Mouse (Mus musculus): Measurements from ENCODE around the gene Hoxd1. TPM values are rescaled to one million over a fixed set of nuclear protein-coding genes. Genes with fewer than 3 reads are reported as not detected.
A peak's percentile ranks its signal among the peaks of the same experiment; 100 is the strongest.

Gene Hoxd1
- polyA plus RNA-seq, 1 experiment from 2014 or later = 0.80 TPM

DNA sequence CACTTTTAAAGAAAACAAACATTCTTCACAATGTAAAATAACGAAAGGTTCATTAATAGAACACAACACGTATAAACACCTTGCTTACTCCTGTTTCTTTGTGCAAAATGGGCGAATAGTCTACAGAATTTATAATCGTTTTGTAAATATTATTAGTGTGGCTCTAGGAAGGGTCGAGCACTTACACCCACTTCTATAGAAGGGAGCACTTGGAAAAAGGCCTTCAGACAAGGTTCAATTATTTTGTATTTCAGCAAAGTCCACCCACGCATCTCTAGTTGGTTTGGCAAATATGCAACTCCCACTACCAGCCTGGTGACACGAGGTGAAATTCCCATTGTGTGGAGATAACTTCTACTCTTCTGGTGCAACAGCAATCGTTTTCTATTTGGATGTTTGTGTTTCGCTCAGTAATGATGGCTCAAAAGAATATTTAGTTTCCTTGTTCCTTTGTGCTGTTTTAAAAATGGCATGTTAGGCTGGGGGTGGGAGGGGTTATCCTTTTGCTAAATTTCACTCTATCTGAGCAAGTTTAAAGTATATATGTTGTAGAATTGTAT lies 14.3 kb upstream of the Hoxd1 start:
- Histone ChIP-seq H3K9ac (replicated peaks; ENCODE audit: low read length) (no peak overlapping the region), H3K4me2 (ENCODE audit: low read depth, low read length) (no peak overlapping the region), H3K36me3 (replicated peaks; ENCODE audit: control insufficient read depth, insufficient read depth, low read depth, low read length) (no peaks in the 10 kb centered on the region), H3K4me1 (ENCODE audit: control insufficient read depth, insufficient read depth, low read length) (peaks cover 3% of the 10 kb centered on the region; the same call in 1 of the 2 replicates), H3K4me3 (ENCODE audit: low read depth, low read length) (no peak overlapping the region), H3K27me3 (ENCODE audit: control insufficient read depth, insufficient read depth, low read length) (peaks cover 92% of the 10 kb centered on the region), H3K27ac (replicated peaks; ENCODE audit: low read depth, low read length) (no peak overlapping the region), H3K9me3 (replicated peaks; ENCODE audit: control insufficient read depth, low read length) (no peaks in the 10 kb centered on the region)
- DNase-seq (ENCODE audit: low spot score) = no peak
- WGBS = 2% methylated on average over 9 of the region's 9 CpGs
- ATAC-seq (replicated peaks; ENCODE audit: insufficient number of reproducible peaks, low FRiP score, low TSS enrichment, low read depth) = no peak

DNA sequence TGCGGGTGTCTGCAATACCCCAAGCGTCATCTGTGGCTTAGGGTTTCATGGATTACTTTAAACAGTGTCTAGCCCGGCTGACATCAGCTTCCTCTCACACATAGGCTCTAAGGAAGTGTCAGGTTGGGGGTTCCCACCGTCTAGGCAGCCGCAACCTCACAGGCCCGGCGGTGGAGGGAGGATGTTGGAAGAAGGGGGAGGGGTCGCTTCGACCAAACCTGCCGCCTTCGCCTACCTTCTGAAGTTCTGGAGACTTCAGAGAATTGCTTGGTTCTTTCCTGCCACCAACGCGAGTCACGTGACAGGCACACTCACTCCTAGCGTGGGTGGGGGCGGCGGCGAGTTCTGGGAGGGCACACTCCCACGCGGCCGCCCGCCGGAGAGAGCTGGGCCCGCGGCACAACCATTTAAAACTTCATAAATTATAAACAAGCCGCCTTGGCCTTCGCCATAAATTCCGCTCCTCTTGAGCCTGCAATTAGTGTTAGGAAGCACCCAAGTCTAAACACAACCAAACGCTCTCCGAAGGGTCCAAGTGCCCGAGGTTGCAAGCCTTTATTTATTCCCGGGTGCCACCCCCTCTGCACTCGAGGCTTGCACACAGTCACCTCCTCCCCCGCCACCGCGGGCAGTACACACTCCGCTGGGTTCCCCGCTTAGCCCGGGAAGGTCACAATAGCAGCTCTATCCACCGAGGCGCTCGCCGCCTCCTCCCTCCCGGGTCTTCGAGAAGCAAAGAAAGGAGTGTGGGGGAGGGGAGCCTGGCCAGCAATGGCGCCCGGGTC lies 13.3 kb upstream of the Hoxd1 start:
- Histone ChIP-seq H3K27ac (replicated peaks; ENCODE audit: low read depth, low read length) (no peak overlapping the region), H3K9ac (replicated peaks; ENCODE audit: low read length) (no peak overlapping the region; the same call in 1 of the 2 replicates), H3K4me1 (ENCODE audit: control insufficient read depth, insufficient read depth, low read length) (peaks cover 3% of the 10 kb centered on the region; the same call in 1 of the 2 replicates)

DNA sequence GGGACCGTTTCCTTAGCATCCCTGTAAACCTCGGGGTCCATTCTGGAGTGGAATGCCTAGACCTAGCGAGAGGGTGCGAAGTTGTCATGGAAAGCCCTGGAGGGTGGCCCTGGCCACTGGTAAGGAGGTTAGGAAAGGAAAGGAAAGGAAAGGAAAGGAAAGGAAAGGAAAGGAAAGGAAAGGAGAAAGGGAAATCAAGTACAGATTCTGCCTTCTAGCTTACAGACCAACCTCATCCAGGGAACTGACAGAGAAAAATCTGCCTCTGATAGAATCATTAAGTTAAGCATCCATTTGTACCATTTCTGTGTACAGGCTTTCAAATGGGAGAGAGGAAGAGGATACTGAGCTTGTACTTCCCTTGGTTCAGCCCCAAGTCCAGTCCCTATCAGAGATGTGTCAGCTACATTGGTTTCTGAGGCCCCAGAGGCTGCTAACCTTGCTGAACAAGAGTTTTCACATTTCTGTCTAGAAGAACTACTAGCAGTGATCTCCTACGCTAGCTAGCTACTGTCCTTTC lies 12.0 kb upstream of the Hoxd1 start:
- H3K4me3 ChIP-seq (ENCODE audit: low read depth, low read length) = no peak overlapping the region

More for the DNA sequence above, 13.3 kb upstream of the Hoxd1 start:
- DNase-seq (ENCODE audit: low spot score) (no peak), ATAC-seq (replicated peaks; ENCODE audit: insufficient number of reproducible peaks, low FRiP score, low TSS enrichment, low read depth) (peak; percentile 57; the same call in 1 of the 2 replicates)
- no peaks in the 10 kb centered on the region for H3K36me3 ChIP-seq (replicated peaks; ENCODE audit: control insufficient read depth, insufficient read depth, low read depth, low read length)
- H3K4me3 ChIP-seq (ENCODE audit: low read depth, low read length) = peak overlapping the region; percentile 19; the same call in 1 of the 2 replicates
- H3K4me2 ChIP-seq (ENCODE audit: low read depth, low read length) = peak overlapping the region; percentile 41
- peaks cover 92% of the 10 kb centered on the region for H3K27me3 ChIP-seq (ENCODE audit: control insufficient read depth, insufficient read depth, low read length)
- H3K9me3 ChIP-seq (replicated peaks; ENCODE audit: control insufficient read depth, low read length) = no peaks in the 10 kb centered on the region
- under 1% methylated on average over 47 of the region's 47 CpGs for WGBS

DNA sequence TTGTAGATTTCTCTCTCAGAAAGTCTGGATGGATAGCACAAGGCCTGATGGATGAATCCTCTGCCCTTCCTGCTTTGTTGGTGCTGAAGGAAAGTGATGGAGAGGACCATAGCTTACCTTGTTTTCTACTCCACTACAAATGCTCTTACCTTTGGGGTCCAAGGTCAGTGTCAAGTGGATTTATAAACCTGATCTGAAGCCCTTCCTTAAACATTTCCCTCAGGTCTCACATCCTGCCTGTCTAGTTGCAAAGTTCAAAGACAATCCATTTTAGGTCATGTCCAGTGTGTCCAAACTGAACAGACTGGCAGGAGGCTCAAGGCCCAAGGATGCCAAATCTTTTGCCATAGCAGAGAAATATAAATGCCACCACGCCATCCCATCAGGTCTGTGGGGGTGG lies 10.9 kb upstream of the Hoxd1 start:
- Histone ChIP-seq H3K4me2 (ENCODE audit: low read depth, low read length) (no peak overlapping the region), H3K4me3 (ENCODE audit: low read depth, low read length) (no peak overlapping the region), H3K4me1 (ENCODE audit: control insufficient read depth, insufficient read depth, low read length) (peaks cover 3% of the 10 kb centered on the region; the same call in 1 of the 2 replicates), H3K27ac (replicated peaks; ENCODE audit: low read depth, low read length) (no peak overlapping the region), H3K27me3 (ENCODE audit: control insufficient read depth, insufficient read depth, low read length) (peaks cover 73% of the 10 kb centered on the region), H3K9ac (replicated peaks; ENCODE audit: low read length) (no peak overlapping the region), H3K9me3 (replicated peaks; ENCODE audit: control insufficient read depth, low read length) (no peaks in the 10 kb centered on the region), H3K36me3 (replicated peaks; ENCODE audit: control insufficient read depth, insufficient read depth, low read depth, low read length) (no peaks in the 10 kb centered on the region)
- WGBS = 71% methylated on average over 1 of the region's 1 CpGs
- no peak for ATAC-seq (replicated peaks; ENCODE audit: insufficient number of reproducible peaks, low FRiP score, low TSS enrichment, low read depth)
- DNase-seq (ENCODE audit: low spot score) = no peak

More for the DNA sequence above, 12.0 kb upstream of the Hoxd1 start:
- ATAC-seq (replicated peaks; ENCODE audit: insufficient number of reproducible peaks, low FRiP score, low TSS enrichment, low read depth) (no peak), DNase-seq (ENCODE audit: low spot score) (no peak)
- Histone ChIP-seq H3K27me3 (ENCODE audit: control insufficient read depth, insufficient read depth, low read length) (peaks cover 83% of the 10 kb centered on the region), H3K9me3 (replicated peaks; ENCODE audit: control insufficient read depth, low read length) (no peaks in the 10 kb centered on the region), H3K4me1 (ENCODE audit: control insufficient read depth, insufficient read depth, low read length) (peaks cover 3% of the 10 kb centered on the region; the same call in 1 of the 2 replicates), H3K4me2 (ENCODE audit: low read depth, low read length) (no peak overlapping the region), H3K9ac (replicated peaks; ENCODE audit: low read length) (no peak overlapping the region), H3K27ac (replicated peaks; ENCODE audit: low read depth, low read length) (no peak overlapping the region), H3K36me3 (replicated peaks; ENCODE audit: control insufficient read depth, insufficient read depth, low read depth, low read length) (no peaks in the 10 kb centered on the region)
- WGBS = 16% methylated on average over 5 of the region's 5 CpGs

- H3K4me2 ChIP-seq (ENCODE audit: low read depth, low read length) = peak overlapping the region; percentile 32
- peak overlapping the region; percentile 17 for H3K4me3 ChIP-seq (ENCODE audit: low read depth, low read length)
- under 1% methylated on average over 45 of the region's 45 CpGs for WGBS
- no peaks in the 10 kb centered on the region for H3K9me3 ChIP-seq (replicated peaks; ENCODE audit: control insufficient read depth, low read length)
- peaks cover 66% of the 10 kb centered on the region for H3K27me3 ChIP-seq (ENCODE audit: control insufficient read depth, insufficient read depth, low read length)
- ATAC-seq (replicated peaks; ENCODE audit: insufficient number of reproducible peaks, low FRiP score, low TSS enrichment, low read depth) = no peak; the same call in 1 of the 2 replicates
- peak overlapping the region; percentile 46 for H3K9ac ChIP-seq (replicated peaks; ENCODE audit: low read length)
- H3K27ac ChIP-seq (replicated peaks; ENCODE audit: low read depth, low read length) = no peak overlapping the region
- DNase-seq (ENCODE audit: low spot score) = no peak
- peaks cover 3% of the 10 kb centered on the region; the same call in 1 of the 2 replicates for H3K4me1 ChIP-seq (ENCODE audit: control insufficient read depth, insufficient read depth, low read length)
- no peaks in the 10 kb centered on the region for H3K36me3 ChIP-seq (replicated peaks; ENCODE audit: control insufficient read depth, insufficient read depth, low read depth, low read length)
Observed at GRCm38 (mm10) chr2:74752431-74753174, 10.2 kb upstream of the Hoxd1 start.

DNA sequence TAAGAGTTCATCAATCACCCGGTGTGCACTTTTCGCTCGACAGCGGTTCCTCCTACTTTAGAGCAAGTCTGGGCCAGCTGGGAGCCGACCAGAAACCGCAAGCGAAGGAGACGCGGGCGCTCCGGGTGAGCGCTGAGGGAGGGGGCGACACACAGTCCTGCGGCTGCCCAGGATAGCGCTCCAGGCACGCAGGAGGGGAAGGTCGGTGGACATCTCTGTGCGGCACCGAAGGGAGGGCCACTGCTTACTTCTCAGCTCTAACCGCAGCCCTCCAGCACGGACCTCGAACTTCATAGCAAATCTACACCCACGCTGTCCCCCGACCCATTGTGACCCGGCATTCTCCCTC lies 9.6 kb upstream of the Hoxd1 start:
- Histone ChIP-seq H3K27me3 (ENCODE audit: control insufficient read depth, insufficient read depth, low read length) (peaks cover 63% of the 10 kb centered on the region), H3K27ac (replicated peaks; ENCODE audit: low read depth, low read length) (no peak overlapping the region), H3K36me3 (replicated peaks; ENCODE audit: control insufficient read depth, insufficient read depth, low read depth, low read length) (no peaks in the 10 kb centered on the region), H3K4me2 (ENCODE audit: low read depth, low read length) (peak overlapping the region; percentile 32), H3K4me1 (ENCODE audit: control insufficient read depth, insufficient read depth, low read length) (peaks cover 3% of the 10 kb centered on the region; the same call in 1 of the 2 replicates), H3K4me3 (ENCODE audit: low read depth, low read length) (peak overlapping the region; percentile 17; the same call in 1 of the 2 replicates), H3K9ac (replicated peaks; ENCODE audit: low read length) (no peak overlapping the region; the same call in 1 of the 2 replicates), H3K9me3 (replicated peaks; ENCODE audit: control insufficient read depth, low read length) (no peaks in the 10 kb centered on the region)
- ATAC-seq (replicated peaks; ENCODE audit: insufficient number of reproducible peaks, low FRiP score, low TSS enrichment, low read depth) (no peak), DNase-seq (ENCODE audit: low spot score) (no peak)
- WGBS = under 1% methylated on average over 25 of the region's 25 CpGs

DNA sequence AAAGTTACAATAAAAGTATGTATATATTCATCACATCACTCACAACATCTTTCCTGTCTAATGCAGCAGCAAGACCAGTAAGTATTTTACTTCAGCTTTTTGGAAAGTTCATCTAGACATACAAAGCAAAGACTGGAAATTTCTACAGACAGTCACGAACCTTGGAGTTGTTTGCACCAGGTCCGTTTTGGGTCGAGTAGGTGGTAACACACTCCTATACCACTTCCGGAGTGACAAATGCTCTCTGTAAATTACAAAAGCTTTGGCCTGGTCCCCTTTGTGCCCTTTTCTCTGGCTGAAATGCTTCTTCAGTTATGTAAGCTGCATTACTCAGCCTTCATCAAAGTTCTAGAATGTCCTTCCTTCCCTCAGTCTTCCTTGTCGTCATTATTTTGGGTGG lies 9.1 kb upstream of the Hoxd1 start:
- Histone ChIP-seq H3K27me3 (ENCODE audit: control insufficient read depth, insufficient read depth, low read length) (peaks cover 62% of the 10 kb centered on the region), H3K4me3 (ENCODE audit: low read depth, low read length) (no peak overlapping the region), H3K4me2 (ENCODE audit: low read depth, low read length) (no peak overlapping the region), H3K9ac (replicated peaks; ENCODE audit: low read length) (no peak overlapping the region), H3K9me3 (replicated peaks; ENCODE audit: control insufficient read depth, low read length) (no peaks in the 10 kb centered on the region), H3K36me3 (replicated peaks; ENCODE audit: control insufficient read depth, insufficient read depth, low read depth, low read length) (no peaks in the 10 kb centered on the region), H3K4me1 (ENCODE audit: control insufficient read depth, insufficient read depth, low read length) (peaks cover 3% of the 10 kb centered on the region; the same call in 1 of the 2 replicates), H3K27ac (replicated peaks; ENCODE audit: low read depth, low read length) (no peak overlapping the region)
- DNase-seq (ENCODE audit: low spot score) = no peak
- ATAC-seq (replicated peaks; ENCODE audit: insufficient number of reproducible peaks, low FRiP score, low TSS enrichment, low read depth) = no peak
- 17% methylated on average over 5 of the region's 5 CpGs for WGBS
